ENCODE assay signal across 8 mouse cellular contexts in the genomic region with DNA sequence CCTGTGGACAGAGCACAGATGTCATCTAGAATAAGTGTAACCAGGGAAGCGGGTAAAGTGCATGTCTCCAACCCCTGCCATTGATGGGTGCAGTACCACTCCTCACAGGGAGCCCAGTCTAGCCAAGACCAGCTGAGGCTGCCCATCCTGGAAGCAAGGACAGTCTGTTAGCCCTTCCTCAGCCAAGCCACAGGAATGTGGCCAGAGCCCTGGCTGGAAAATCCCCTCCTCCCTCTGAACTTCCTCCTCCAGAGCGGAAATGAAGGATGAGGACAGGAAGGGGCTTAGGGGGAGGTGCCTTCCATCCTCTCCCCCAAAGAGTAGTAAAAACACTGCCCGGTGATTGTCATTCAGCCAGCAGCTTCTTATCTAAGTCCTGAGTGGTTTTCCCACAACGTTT.
DNase-seq lines count a peak whose midpoint lies in the region; ATAC-seq and TF ChIP-seq lines count a peak whose summit lies in the region.

No protein-coding gene starts in this region.

- peaks cover 47% of the 10 kb centered on the region for H3K4me1 ChIP-seq in hindbrain, embryonic 10.5 days (replicated peaks)
- H3K4me1 ChIP-seq in hindbrain, embryonic 16.5 days (ENCODE audit: control insufficient read depth, insufficient read depth, low read depth, low read length), result no peaks in the 10 kb centered on the region
- H3K4me1 ChIP-seq in embryonic fibroblast, embryonic 13.5 days (ENCODE audit: control insufficient read depth, insufficient read depth, low read length), result peaks cover 18% of the 10 kb centered on the region
- peaks cover 32% of the 10 kb centered on the region; the same call in 1 of the 2 replicates for H3K4me1 ChIP-seq in kidney, embryonic 14.5 days (ENCODE audit: control insufficient read depth, insufficient read depth, low read length)
- H3K4me1 ChIP-seq in neural tube, embryonic 15.5 days, result peaks cover 9% of the 10 kb centered on the region

- no peaks in the 10 kb centered on the region for H3K27me3 ChIP-seq in hindbrain, embryonic 10.5 days (ENCODE audit: insufficient read depth, poor library complexity, severe bottlenecking)
- H3K27me3 ChIP-seq in hindbrain, embryonic 16.5 days (replicated peaks; ENCODE audit: control insufficient read depth, insufficient read depth, low read length), result no peaks in the 10 kb centered on the region
- H3K27me3 ChIP-seq in kidney, embryonic 14.5 days (ENCODE audit: control insufficient read depth, insufficient read depth, low read length), result no peaks in the 10 kb centered on the region
- H3K27me3 ChIP-seq in neural tube, embryonic 15.5 days (replicated peaks), result no peaks in the 10 kb centered on the region

- H3K4me2 ChIP-seq in hindbrain, embryonic 16.5 days (ENCODE audit: low read length), result no peak overlapping the region
- no peak overlapping the region for H3K4me2 ChIP-seq in kidney, embryonic 14.5 days (replicated peaks; ENCODE audit: low read depth, low read length)
- H3K4me2 ChIP-seq in neural tube, embryonic 15.5 days, result no peak overlapping the region

- ATAC-seq in hindbrain, embryonic 16.5 days, result no peak
- peak; percentile 52; the same call in 1 of the 2 replicates for ATAC-seq in kidney, embryonic 14.5 days (ENCODE audit: low FRiP score, low TSS enrichment)
- no peak for ATAC-seq in monocyte, adult 5-6 weeks (replicated peaks; ENCODE audit: insufficient number of reproducible peaks, low FRiP score, low TSS enrichment, poor library complexity, severe bottlenecking)
- no peak for ATAC-seq in activated CD4-positive, CD25-positive, alpha-beta regulatory T cell, adult 4 months
- no peak for ATAC-seq in neural tube, embryonic 15.5 days (ENCODE audit: low FRiP score)

- H3K4me3 ChIP-seq in hindbrain, embryonic 10.5 days, result no peak overlapping the region
- no peak overlapping the region for H3K4me3 ChIP-seq in hindbrain, embryonic 16.5 days (ENCODE audit: low read length)
- no peak overlapping the region for H3K4me3 ChIP-seq in embryonic fibroblast, embryonic 13.5 days (ENCODE audit: insufficient read depth, low read length)
- H3K4me3 ChIP-seq in kidney, embryonic 14.5 days (ENCODE audit: low read length), result no peak overlapping the region
- no peak overlapping the region for H3K4me3 ChIP-seq in neural tube, embryonic 15.5 days (replicated peaks)

- no peak overlapping the region for H3K9ac ChIP-seq in hindbrain, embryonic 16.5 days (ENCODE audit: low read depth, low read length)
- no peak overlapping the region for H3K9ac ChIP-seq in kidney, embryonic 14.5 days (ENCODE audit: low read depth, low read length)
- H3K9ac ChIP-seq in neural tube, embryonic 15.5 days (replicated peaks), result no peak overlapping the region

- H3K9me3 ChIP-seq in hindbrain, embryonic 10.5 days, result no peaks in the 10 kb centered on the region
- H3K9me3 ChIP-seq in hindbrain, embryonic 16.5 days (ENCODE audit: control insufficient read depth, low read length), result no peaks in the 10 kb centered on the region
- no peaks in the 10 kb centered on the region for H3K9me3 ChIP-seq in kidney, embryonic 14.5 days (ENCODE audit: control insufficient read depth, low read length)
- no peaks in the 10 kb centered on the region for H3K9me3 ChIP-seq in neural tube, embryonic 15.5 days (replicated peaks)

- WGBS in hindbrain, embryonic 10.5 days, result 61% methylated on average over 4 of the region's 4 CpGs
- WGBS in hindbrain, embryonic 16.5 days, result 57% methylated on average over 4 of the region's 4 CpGs
- 27% methylated on average over 4 of the region's 4 CpGs for WGBS in kidney, embryonic 14.5 days
- WGBS in neural tube, embryonic 15.5 days, result 48% methylated on average over 4 of the region's 4 CpGs

- TF ChIP-seq CTCF in embryonic fibroblast, embryonic 13.5 days (IDR thresholded peaks at IDR 0.05; ENCODE audit: borderline replicate concordance, insufficient read depth, low read length), result no peak

- no peaks in the 10 kb centered on the region for H3K36me3 ChIP-seq in hindbrain, embryonic 10.5 days
- no peaks in the 10 kb centered on the region for H3K36me3 ChIP-seq in hindbrain, embryonic 16.5 days (ENCODE audit: control insufficient read depth, insufficient read depth, low read length)
- H3K36me3 ChIP-seq in kidney, embryonic 14.5 days (ENCODE audit: control insufficient read depth, insufficient read depth, low read length), result peaks cover 5% of the 10 kb centered on the region; the same call in 1 of the 2 replicates
- H3K36me3 ChIP-seq in neural tube, embryonic 15.5 days, result no peaks in the 10 kb centered on the region

- peak overlapping the region; percentile 71 for H3K27ac ChIP-seq in hindbrain, embryonic 10.5 days
- no peak overlapping the region for H3K27ac ChIP-seq in hindbrain, embryonic 16.5 days (ENCODE audit: low read depth, low read length)
- H3K27ac ChIP-seq in embryonic fibroblast, embryonic 13.5 days (ENCODE audit: insufficient read depth, low read length), result peak overlapping the region; percentile 82
- H3K27ac ChIP-seq in kidney, embryonic 14.5 days (ENCODE audit: low read depth, low read length), result peak overlapping the region; percentile 76; the same call in 1 of the 2 replicates
- no peak overlapping the region for H3K27ac ChIP-seq in neural tube, embryonic 15.5 days (replicated peaks)

- no peak for DNase-seq in hindbrain, embryonic 10.5 days (ENCODE audit: low spot score)
- DNase-seq in lung, postnatal 36 days, result peak; percentile 72

- no peak for TF ChIP-seq POLR2A in embryonic fibroblast, embryonic 13.5 days (IDR thresholded peaks at IDR 0.05; ENCODE audit: low read depth, low read length)

Comparison
In these comparisons a context has a peak if more than half of its experiments do, and no peak if none do; other contexts are left out.
1. H3K27ac ChIP-seq: peak in hindbrain, embryonic 10.5 days (single experiment), embryonic fibroblast, embryonic 13.5 days (single experiment) and kidney, embryonic 14.5 days (single experiment); none in hindbrain, embryonic 16.5 days (single experiment) and neural tube, embryonic 15.5 days (single experiment).